ENCODE assay signal across 12 mouse cellular contexts in genomic region chr16:11906906-11907305, GRCm38 (mm10).
"Had no signal": no experiment of that assay in that cellular context is flagged by ENCODE, and none has a peak within 500 bp of the region (broad histone marks: within the 10 kb centered on the region; RNA-seq: fewer than 3 reads in every experiment).

No protein-coding gene starts in this region.

- H3K27ac ChIP-seq: kidney, embryonic 15.5 days; limb, embryonic 15.5 days; liver, embryonic 14.5 days; midbrain, embryonic 10.5 days; neural tube, embryonic 15.5 days; stomach, postnatal 0 days had no signal

- H3K9ac ChIP-seq: kidney, embryonic 15.5 days; limb, embryonic 15.5 days; liver, embryonic 14.5 days; neural tube, embryonic 15.5 days had no signal

- H3K36me3 ChIP-seq: kidney, embryonic 15.5 days; limb, embryonic 15.5 days; midbrain, embryonic 10.5 days; neural tube, embryonic 15.5 days had no signal

- DNase-seq: kidney, postnatal 14 days; lung, adult 18-20 months; midbrain, embryonic 14.5 days; thymus, adult 2 months; thymus, postnatal 25 days had no signal

- H3K4me2 ChIP-seq: kidney, embryonic 15.5 days; limb, embryonic 15.5 days; neural tube, embryonic 15.5 days had no signal

- H3K27me3 ChIP-seq: kidney, embryonic 15.5 days; limb, embryonic 15.5 days; neural tube, embryonic 15.5 days had no signal

- H3K9me3 ChIP-seq: kidney, embryonic 15.5 days; limb, embryonic 15.5 days; midbrain, embryonic 10.5 days; neural tube, embryonic 15.5 days had no signal

- H3K4me3 ChIP-seq: kidney, embryonic 15.5 days; limb, embryonic 15.5 days; midbrain, embryonic 10.5 days; myocyte; neural tube, embryonic 15.5 days had no signal
